Mouse (Mus musculus) limb, embryonic 14.5 days (tissue): Measurements from ENCODE around the gene Gm20388. TPM values are rescaled to one million over a fixed set of nuclear protein-coding genes. Genes with fewer than 3 reads are reported as not detected.

ENCODE experiments used
- ATAC-seq: fragments of 200-750 bp; cut with Nextera tagmentation; 2 replicates; pipeline ENCODE4 v1.8.0; 2017; ENCODE audit warnings: low read depth, moderate number of reproducible peaks, moderate TSS enrichment; ENCODE audit not compliant: low FRiP score
- DNase-seq: peaks from one replicate; pipeline ENCODE4 v3.0.0-alpha.2; 2015; ENCODE audit warnings: low spot score
- H3K27ac ChIP-seq: fragments of 300-500 bp; sonication (generic); replicated peaks from 2 replicates; pipeline ENCODE4 v1.5.1; 2014; ENCODE audit warnings: low read depth, mild to moderate bottlenecking, low read length, moderate library complexity, mixed read lengths
- H3K27me3 ChIP-seq: fragments of 300-500 bp; sonication (generic); 2 replicates; pipeline ENCODE4 v1.6.1; 2014; ENCODE audit warnings: low read length, mixed read lengths; ENCODE audit not compliant: control insufficient read depth, insufficient read depth
- H3K36me3 ChIP-seq: fragments of 300-500 bp; sonication (generic); 2 replicates; pipeline ENCODE4 v1.6.1; 2014; ENCODE audit warnings: mild to moderate bottlenecking, low read length, moderate library complexity, mixed read lengths; ENCODE audit not compliant: control insufficient read depth, insufficient read depth
- H3K4me1 ChIP-seq: fragments of 300-500 bp; sonication (generic); 2 replicates; pipeline ENCODE4 v1.6.1; 2014; ENCODE audit warnings: antibody characterized with exemption, low read length, mixed read lengths; ENCODE audit not compliant: control insufficient read depth, insufficient read depth
- H3K4me2 ChIP-seq: fragments of 300-500 bp; sonication (generic); replicated peaks from 2 replicates; pipeline ENCODE4 v1.6.1; 2014; ENCODE audit warnings: low read depth, mild to moderate bottlenecking, low read length, moderate library complexity; ENCODE audit not compliant: severe bottlenecking
- H3K4me3 ChIP-seq: fragments of 300-500 bp; sonication (generic); replicated peaks from 2 replicates; pipeline ENCODE4 v1.5.1; 2014; ENCODE audit warnings: low read length
- H3K9ac ChIP-seq: fragments of 300-500 bp; sonication (generic); 2 replicates; pipeline ENCODE4 v1.6.1; 2014; ENCODE audit warnings: mild to moderate bottlenecking, low read depth, low read length, moderate library complexity; ENCODE audit not compliant: severe bottlenecking
- H3K9me3 ChIP-seq: fragments of 300-500 bp; sonication (generic); 2 replicates; pipeline ENCODE4 v1.6.1; 2016; ENCODE audit warnings: low read length; ENCODE audit not compliant: control insufficient read depth
- POLR2A ChIP-seq: fragments of 200-500 bp; IDR thresholded peaks from 2 replicates; pipeline ENCODE4 v1.8.0; 2012; ENCODE audit warnings: inconsistent platforms, mild to moderate bottlenecking, moderate library complexity, borderline replicate concordance; ENCODE audit not compliant: insufficient read depth, insufficient read length; ENCODE audit errors: extremely low read depth
- WGBS: fragments of 180-500 bp; shearing (Covaris S2); extraction: QIAGEN DNeasy Blood & Tissue Kit; methylation state at CpG from one replicate; pipeline ENCODE4 v1.1.7; 2014; 5-methylcytosine and 5-hydroxymethylcytosine counted together
- polyA plus RNA-seq, 2 experiments: library from polyadenylated mRNA; depleted of rRNA in 1 of 2; stranded (reverse) in 1 of 2; unstranded in 1 of 2; fragments of >200 nt; fragmentation: Nextera tagmentation in 1 of 2; extraction: Ambion mirVana in 1 of 2; gene quantifications; 2 replicates each; pipeline versions ENCODE4 v1.2.1 to v1.2.3; 2012 to 2014

Gm20388 gene
- polyA plus RNA-seq, 2 experiments = 1.9 to 49.9 TPM

DNA sequence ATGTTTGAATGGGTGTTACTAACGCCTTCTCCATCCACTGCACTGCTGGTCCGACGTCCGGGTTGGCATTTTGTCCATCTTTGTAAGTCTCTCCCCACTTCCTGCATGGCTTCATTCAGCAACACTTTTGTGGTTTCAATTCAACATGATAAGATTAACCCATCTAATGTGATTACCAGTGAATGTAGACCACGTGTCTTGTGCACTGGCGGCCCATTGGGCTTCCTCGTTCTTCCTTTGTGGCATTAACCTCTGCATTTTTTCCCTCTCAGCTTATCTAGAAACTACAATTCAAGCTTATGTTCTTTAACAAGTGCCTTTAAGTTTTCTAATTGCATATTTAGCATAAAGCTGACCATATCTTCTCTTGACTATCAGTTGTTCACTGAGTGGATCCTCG is 2914.8 kb downstream of the Gm20388 start:
- Histone ChIP-seq H3K27ac (no peak overlapping the region), H3K4me2 (no peak overlapping the region), H3K36me3 (no peaks in the 10 kb centered on the region), H3K27me3 (no peaks in the 10 kb centered on the region), H3K4me3 (no peak overlapping the region), H3K9me3 (no peaks in the 10 kb centered on the region), H3K9ac (no peak overlapping the region), H3K4me1 (peaks cover 3% of the 10 kb centered on the region; the same call in 1 of the 2 replicates)
- ATAC-seq (no peak), DNase-seq (no peak)
- no peak for TF ChIP-seq POLR2A
- WGBS = 82% methylated on average over 8 of the region's 8 CpGs

DNA sequence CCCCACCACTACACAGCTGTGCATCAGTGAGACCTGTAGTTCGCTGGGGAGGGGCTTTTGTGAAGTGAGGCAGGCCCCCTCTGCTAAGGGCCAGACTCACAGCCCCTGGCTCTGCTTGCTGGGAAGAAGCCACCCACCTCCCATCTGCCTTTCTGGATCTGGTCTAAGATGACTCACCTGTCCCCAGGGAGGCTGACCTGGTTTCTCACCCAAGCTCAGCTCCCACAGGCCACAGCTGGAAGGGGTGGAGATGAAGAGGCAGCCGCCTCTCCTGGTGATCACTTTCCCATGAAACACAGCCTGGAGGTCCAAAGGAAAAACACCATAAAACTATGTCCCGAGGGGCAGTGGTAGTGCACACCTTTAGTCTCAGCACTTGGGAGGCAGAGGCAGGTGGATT is 2918.8 kb downstream of the Gm20388 start:
- 72% methylated on average over 3 of the region's 3 CpGs for WGBS
- no peaks in the 10 kb centered on the region for H3K36me3 ChIP-seq
- no peak overlapping the region for H3K27ac ChIP-seq
- peaks cover 3% of the 10 kb centered on the region; the same call in 1 of the 2 replicates for H3K4me1 ChIP-seq
- ATAC-seq (no peak), DNase-seq (no peak)
- no peak for TF ChIP-seq POLR2A
- H3K4me3 ChIP-seq = no peak overlapping the region
- no peaks in the 10 kb centered on the region for H3K9me3 ChIP-seq
- no peak overlapping the region for H3K9ac ChIP-seq
- H3K4me2 ChIP-seq = no peak overlapping the region
- no peaks in the 10 kb centered on the region for H3K27me3 ChIP-seq

DNA sequence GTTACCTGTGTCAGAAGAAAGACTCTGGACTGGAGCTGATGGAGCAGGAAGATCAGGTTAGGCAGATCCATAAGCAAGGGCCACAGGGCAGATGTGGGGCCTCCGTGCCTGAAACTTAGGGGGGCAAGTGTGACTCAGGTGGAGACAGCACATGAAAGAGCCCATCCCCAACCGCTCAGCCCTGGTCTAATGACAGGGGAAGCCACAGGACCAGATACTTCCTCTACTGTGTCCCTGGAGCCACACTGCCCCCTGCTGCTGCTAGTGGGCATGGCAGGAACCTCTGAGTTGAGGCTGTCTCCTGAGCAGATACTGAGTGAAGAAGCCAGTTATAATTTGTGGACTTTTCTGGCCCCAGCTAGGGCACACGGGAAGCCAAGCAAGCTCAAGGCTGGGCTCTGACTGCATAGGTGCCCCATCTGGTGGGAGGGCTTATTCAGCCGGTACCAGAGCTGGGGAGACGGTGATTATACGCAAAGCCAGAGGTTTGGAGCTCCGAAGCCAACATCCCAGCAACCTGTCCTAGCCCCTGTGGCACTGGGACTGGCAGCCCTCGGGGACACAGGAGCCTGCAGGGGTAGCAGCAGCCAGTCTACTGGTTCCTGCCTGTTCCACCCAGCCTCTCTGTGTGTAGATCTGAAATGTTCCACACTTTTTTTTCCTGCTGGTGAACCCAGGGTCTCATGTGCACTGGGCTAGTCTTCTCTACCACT is 2919.9 kb downstream of the Gm20388 start:
- ATAC-seq (peak; percentile 79), DNase-seq (peak; percentile 79)
- TF ChIP-seq POLR2A = no peak
- H3K9me3 ChIP-seq = no peaks in the 10 kb centered on the region
- H3K27me3 ChIP-seq = no peaks in the 10 kb centered on the region
- no peaks in the 10 kb centered on the region for H3K36me3 ChIP-seq
- WGBS = 42% methylated on average over 8 of the region's 8 CpGs
- H3K4me3 ChIP-seq = no peak overlapping the region
- no peak overlapping the region for H3K27ac ChIP-seq
- H3K4me2 ChIP-seq = no peak overlapping the region
- H3K4me1 ChIP-seq = no peaks in the 10 kb centered on the region
- no peak overlapping the region for H3K9ac ChIP-seq

DNA sequence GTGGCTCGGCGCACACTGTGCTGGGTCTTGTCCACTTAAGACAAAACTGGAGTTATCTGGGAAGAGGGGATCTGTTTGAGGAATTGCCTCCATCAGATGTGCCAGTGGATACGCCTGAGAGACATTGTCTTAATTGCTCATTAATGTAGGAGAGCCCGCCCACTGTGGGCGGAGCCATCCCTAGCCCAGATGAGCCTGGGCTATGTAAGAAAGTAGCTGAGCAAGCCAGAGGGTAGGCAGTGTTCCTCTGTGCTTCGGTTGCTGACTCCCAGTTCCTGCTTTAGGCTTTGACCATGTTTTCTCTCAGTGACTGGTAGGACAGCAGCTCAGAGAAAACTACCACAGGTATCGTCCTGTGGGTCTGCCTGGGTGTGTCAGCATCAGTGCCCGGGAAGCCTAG is 2923.8 kb downstream of the Gm20388 start:
- H3K27ac ChIP-seq = no peak overlapping the region
- H3K9ac ChIP-seq = no peak overlapping the region
- H3K27me3 ChIP-seq = no peaks in the 10 kb centered on the region
- H3K9me3 ChIP-seq = no peaks in the 10 kb centered on the region
- H3K36me3 ChIP-seq = no peaks in the 10 kb centered on the region
- 76% methylated on average over 8 of the region's 8 CpGs for WGBS
- DNase-seq = no peak
- no peak overlapping the region for H3K4me3 ChIP-seq
- no peak for ATAC-seq
- no peak overlapping the region for H3K4me2 ChIP-seq
- TF ChIP-seq POLR2A = no peak
- no peaks in the 10 kb centered on the region for H3K4me1 ChIP-seq

DNA sequence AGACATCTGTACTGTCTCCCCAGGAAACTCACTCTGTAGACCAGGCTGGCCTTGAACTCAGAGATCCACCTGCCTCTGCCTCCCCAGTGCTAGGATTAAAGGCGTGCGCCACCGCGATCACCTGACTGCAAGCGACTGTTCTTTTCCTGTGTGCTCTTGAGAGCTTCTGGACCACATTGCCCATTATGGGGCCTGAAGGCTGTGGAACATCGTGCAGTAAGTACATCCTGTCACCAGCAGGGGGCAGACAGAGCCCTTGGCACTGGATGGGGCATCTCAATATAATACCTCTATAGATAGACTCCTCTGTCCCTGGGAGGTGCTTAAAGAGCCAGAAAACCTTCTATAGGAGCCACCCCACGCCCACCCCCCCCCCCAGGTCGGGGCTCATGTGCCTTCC is 2924.3 kb downstream of the Gm20388 start:
- Histone ChIP-seq H3K27ac (no peak overlapping the region), H3K27me3 (no peaks in the 10 kb centered on the region)
- peak; percentile 53; the same call in 1 of the 2 replicates for ATAC-seq

More for the DNA sequence above, 2924.3 kb downstream of the Gm20388 start:
- H3K4me1 ChIP-seq = no peaks in the 10 kb centered on the region
- H3K36me3 ChIP-seq = no peaks in the 10 kb centered on the region
- no peak overlapping the region for H3K9ac ChIP-seq
- no peak overlapping the region for H3K4me2 ChIP-seq
- no peak overlapping the region for H3K4me3 ChIP-seq
- no peaks in the 10 kb centered on the region for H3K9me3 ChIP-seq
- DNase-seq = peak; percentile 74
- WGBS = 28% methylated on average over 8 of the region's 8 CpGs
- no peak for TF ChIP-seq POLR2A
